Mouse (Mus musculus) neutrophil, adult 83 days (primary cell): ENCODE measurements around the gene Vmn2r23. TPM values are rescaled to one million over a fixed set of nuclear protein-coding genes. Genes with fewer than 3 reads are reported as not detected.

ENCODE experiments used
- total RNA-seq, 2 experiments: library from RNA; stranded (reverse); gene quantifications; one replicate each; pipeline ENCODE4 v1.2.4; 2023

Gene Vmn2r23
- not detected for total RNA-seq

DNA sequence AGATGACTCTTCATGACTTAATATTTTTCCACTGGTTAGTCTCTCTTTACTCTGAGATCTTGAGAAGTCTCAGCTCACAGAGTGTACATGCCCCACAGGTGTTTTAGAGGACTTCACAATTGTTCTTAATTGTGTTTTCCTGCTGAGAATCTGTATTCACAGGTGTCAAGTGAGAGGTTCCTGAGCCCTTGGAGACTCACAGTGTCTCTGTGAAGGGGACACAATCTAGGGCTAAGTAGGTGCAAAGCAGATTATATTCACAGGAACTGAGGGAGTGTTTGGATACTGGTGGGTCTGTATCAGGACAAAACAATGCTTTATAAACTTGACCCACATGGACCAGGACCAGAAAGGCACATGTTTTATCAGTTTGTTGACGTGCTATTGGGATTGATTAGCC is at the start of gene Vmn2r23:
Gene Vmn2r23, plus strand, starts transcription at position 301 of the 400 bp plus-strand sequence.

DNA sequence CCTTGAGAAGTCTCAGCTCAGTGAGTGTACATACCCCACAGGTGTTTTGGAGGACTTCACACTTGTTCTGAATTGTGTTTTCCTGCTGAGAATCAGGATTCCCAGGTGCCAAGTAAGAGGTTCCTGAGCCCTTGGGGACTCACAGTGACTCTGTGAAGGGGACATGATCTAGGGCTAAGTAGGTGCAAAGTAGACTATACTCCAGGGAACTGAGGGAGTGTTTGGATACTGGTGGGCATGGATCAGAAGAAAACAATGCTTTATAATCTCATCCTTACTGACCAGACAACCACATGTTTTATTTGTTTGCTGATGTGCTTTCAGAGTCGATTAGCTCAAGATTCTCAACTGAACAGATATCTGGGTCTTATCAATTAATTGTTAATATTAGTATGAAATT is 76.1 kb downstream of the Vmn2r23 start, which contains the start of gene Vmn2r24:
Gene Vmn2r24, plus strand, starts transcription at position 301 of the 400 bp plus-strand sequence.

Other genes with a start within 250 kb of the Vmn2r23 start
- not detected for gene Vmn2r21, start 169.3 kb upstream of the Vmn2r23 start, total RNA-seq
- gene Vmn2r22, start 51.9 kb upstream of the Vmn2r23 start, total RNA-seq: not detected
- under 1 TPM in 1 of 2 experiments, not detected in 1; 0.04 TPM for gene Vmn2r24, start 76.2 kb downstream of the Vmn2r23 start, total RNA-seq
- gene Vmn2r25, start 150.8 kb downstream of the Vmn2r23 start, total RNA-seq: not detected